Mouse (Mus musculus): ENCODE data around the gene Spaca9.

Spaca9 gene

DNA sequence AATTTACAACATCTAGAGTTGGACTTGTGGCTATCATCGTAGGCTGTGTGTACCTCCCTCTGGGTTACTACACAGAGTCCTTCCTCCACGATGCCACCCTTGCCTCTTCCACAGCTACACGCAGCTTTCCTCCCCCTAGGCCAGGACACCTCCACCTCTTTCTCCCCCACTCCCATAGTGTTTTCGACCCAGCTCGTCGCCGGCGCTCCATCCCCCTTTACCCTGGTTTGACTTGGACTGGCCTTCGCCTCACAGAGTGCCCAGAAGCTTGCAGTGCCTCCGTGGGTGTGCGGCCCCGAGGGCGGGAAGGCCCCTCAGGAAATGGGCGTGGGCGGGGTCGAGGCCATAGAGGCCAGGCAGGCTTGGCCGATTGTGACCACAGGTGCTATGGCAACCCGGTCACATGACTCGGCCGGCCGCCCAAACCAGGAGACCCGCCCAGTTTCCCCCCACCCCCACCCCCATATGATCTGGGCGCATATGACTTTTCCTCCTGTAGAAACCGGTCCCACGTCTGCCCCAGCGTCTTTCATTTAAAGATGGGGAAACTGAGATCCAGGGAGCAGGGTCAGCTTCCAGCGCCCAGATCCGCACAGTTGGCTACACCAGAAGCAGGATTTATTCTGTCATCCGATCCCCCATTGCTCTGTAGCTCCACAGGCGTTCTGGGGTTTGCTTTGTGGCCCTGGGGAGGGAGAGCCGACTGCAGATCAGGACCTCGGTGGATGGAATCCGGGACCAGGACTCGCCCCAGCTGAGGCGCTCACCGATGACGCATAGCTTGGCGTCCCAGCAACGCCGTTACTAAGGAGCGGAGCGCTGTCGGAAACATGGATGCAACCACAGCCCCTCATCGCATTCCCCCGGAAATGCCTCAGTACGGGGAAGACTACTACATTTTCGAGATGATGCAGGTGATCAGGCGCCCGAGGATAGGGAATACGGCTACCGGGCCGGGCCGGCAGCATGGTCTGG lies at the start of gene Spaca9, which contains the start of gene Ak8:
Spaca9 (minus strand) TSS at position 367 of the 975 bp plus-strand sequence.
Ak8 (plus strand) TSS at position 804 of the 975 bp plus-strand sequence.
- in situ Hi-C loops (cut with MboI, MseI): no loop called here

- in situ Hi-C loops (cut with MboI, MseI): no loop called here
These were observed 48.2 kb upstream of the Spaca9 start for GRCm38 (mm10) chr2:28747705-28748104.

- in situ Hi-C loops (cut with MboI, MseI): no loop called here
These were observed 47.3 kb upstream of the Spaca9 start for GRCm38 (mm10) chr2:28746682-28747332.

DNA sequence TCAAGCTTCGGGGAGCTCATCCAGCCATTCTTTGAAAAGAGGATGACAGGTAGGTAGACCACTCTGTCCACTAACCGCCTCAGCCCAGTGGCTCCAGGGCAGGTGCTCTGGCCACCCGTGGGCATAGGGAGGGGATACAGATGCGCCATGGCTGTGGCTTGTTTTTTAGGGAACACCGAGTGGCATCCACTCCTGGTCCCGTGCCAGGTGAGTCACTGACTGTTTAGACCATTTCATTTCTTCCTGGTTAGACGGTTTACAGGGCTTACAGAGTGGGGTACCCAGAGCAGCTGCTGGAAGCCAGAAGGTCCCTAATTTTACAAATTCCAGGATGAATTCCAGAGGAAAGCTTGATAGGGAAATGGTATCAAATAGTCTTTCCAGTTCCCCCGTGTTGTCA lies 43.2 kb upstream of the Spaca9 start:
- in situ Hi-C loops (cut with MboI, MseI): no loop called here

- in situ Hi-C loops (cut with MboI, MseI): no loop called here
These were observed 40.6 kb upstream of the Spaca9 start for GRCm38 (mm10) chr2:28740159-28740558.

GRCm38 (mm10) chr2:28737112-28737511 lies 37.6 kb upstream of the Spaca9 start:
- in situ Hi-C loops (cut with MboI, MseI): no loop called here

- in situ Hi-C loops (cut with MboI, MseI): no loop called here
These were observed 31.1 kb upstream of the Spaca9 start for GRCm38 (mm10) chr2:28730676-28731075.

GRCm38 (mm10) chr2:28727786-28728404 lies 28.4 kb upstream of the Spaca9 start:
- in situ Hi-C loops (cut with MboI, MseI): no loop called here

- in situ Hi-C loops (cut with MboI, MseI): no loop called here
These were observed 24.4 kb upstream of the Spaca9 start for GRCm38 (mm10) chr2:28723912-28724311.

DNA sequence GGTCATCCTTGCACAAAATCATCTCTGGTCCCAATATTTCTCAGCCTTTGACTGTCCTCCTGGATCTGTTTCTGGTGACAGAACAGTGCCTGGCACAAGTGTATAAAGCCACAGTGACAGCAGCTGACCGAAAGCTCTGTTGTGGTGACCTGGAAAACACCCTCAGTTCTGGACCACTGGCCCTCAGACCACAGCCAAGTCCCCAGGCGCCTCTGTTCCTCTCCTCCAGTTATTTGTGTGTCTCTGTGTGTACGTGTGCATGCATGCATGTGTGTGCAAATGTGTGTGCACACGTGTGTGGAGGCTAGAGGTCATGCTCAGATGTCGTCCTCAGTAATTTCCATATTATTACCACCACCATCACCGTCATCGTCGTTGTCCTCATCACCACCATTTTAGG lies 22.9 kb upstream of the Spaca9 start:
- in situ Hi-C loops (cut with MboI, MseI): no loop called here

DNA sequence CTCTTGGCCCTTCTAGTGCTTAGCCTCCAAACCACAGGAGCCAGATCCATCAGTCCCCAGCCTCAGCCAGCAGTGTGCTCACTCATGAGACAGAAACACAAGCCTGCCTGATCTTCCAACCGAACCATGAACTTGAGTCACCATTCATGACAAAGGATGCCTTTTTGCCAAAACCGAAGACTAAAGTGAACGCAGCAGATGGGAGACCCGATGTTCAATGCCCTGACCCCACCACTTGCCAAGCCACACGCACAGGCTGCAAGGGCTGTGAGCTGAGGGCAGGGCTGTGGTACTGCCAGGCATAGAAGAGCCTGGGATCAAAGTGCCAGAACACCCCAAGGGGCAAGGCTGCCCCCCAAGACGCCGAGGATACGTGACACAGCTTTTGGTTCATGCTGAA lies 13.5 kb upstream of the Spaca9 start:
- in situ Hi-C loops (cut with MboI, MseI): no loop called here

DNA sequence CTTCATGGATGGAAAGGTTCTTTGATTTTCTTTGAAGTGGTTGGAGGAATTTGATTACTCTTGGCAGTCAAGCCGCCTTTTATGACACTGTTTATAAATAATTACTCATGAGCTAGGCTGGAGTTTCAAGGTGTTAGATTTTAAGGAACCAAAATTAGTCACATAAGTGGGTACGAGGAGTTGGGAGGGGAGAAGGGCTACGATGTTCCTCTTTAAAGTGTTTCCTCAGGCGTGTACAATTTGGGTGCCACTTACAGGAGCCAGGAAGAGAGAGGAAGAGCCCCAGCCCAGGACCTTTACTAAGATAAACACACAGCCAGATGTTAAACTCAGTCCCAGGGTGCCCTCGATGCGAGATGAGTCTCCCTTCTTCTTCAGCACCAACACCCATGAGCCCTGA lies 7.3 kb upstream of the Spaca9 start:
- in situ Hi-C loops (cut with MboI, MseI): no loop called here

- in situ Hi-C loops (cut with MboI, MseI): no loop called here
These were observed 6.6 kb upstream of the Spaca9 start for GRCm38 (mm10) chr2:28706106-28706636.

- in situ Hi-C loops (cut with MboI, MseI): no loop called here
These were observed 2.2 kb upstream of the Spaca9 start for GRCm38 (mm10) chr2:28701646-28702262.

GRCm38 (mm10) chr2:28698566-28698965 lies 961 bp downstream of the Spaca9 start:
- in situ Hi-C loops (cut with MboI, MseI): no loop called here

GRCm38 (mm10) chr2:28692692-28693091 lies 6.8 kb downstream of the Spaca9 start:
- in situ Hi-C loops (cut with MboI, MseI): no loop called here

- in situ Hi-C loops (cut with MboI, MseI): no loop called here
These were observed 11.1 kb downstream of the Spaca9 start for GRCm38 (mm10) chr2:28688431-28688830.

GRCm38 (mm10) chr2:28685895-28686294 lies 13.6 kb downstream of the Spaca9 start:
- in situ Hi-C loops (cut with MboI, MseI): no loop called here

DNA sequence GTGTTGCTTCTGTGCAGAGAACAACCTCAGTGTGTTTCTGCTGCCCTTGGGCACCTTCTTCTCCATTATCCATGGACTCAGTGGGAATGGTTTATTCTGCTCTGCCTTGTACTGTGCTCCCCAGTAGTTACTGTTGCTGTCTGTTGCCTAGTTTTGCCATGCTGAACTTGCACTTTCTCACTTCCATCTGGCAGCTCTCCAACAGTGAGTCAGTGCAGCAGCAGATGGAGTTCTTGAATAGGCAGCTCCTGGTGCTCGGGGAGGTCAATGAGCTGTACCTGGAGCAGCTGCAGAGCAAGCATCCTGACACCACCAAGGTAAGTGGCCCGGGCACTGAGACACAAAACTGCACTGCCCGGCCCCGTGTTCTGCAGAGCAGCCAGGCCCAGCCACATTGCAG lies 17.8 kb downstream of the Spaca9 start:
- in situ Hi-C loops (cut with MboI, MseI): no loop called here

DNA sequence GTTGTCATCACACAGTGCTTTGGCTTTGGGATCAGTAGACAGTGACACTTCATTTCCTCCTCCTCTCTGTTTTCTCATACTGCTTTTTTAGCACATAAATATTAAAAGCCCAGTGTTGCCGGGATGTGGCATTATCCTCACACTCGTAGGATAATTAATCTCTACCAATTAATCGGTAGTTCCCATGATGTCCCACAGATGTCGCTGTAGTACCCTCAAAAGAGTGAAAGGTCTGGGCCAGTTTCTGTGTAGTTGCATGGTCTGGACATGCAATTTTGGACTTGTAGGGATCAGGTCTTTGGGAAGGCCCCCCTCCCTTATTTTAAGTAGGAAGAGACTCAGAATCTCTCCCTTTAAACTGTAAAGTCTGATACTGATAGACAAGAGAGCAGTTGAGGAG lies 18.8 kb downstream of the Spaca9 start:
- in situ Hi-C loops (cut with MboI, MseI): no loop called here

DNA sequence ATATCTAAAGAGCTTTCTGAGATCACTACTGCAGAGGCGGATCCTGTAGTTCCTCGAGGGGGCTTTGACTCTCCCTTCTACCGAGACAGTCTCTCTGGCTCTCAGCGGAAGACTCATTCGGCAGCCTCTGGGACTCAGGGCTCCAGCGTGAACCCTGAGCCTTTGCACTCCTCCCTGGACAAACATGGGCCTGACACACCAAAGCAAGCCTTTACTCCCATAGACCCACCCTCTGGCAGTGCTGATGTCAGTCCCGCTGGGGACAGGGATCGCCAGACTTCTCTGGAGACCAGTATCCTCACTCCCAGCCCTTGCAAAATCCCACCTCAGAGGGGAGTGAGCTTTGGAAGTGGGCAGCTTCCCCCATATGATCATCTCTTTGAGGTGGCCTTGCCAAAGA lies 23.5 kb downstream of the Spaca9 start:
- in situ Hi-C loops (cut with MboI, MseI): no loop called here

DNA sequence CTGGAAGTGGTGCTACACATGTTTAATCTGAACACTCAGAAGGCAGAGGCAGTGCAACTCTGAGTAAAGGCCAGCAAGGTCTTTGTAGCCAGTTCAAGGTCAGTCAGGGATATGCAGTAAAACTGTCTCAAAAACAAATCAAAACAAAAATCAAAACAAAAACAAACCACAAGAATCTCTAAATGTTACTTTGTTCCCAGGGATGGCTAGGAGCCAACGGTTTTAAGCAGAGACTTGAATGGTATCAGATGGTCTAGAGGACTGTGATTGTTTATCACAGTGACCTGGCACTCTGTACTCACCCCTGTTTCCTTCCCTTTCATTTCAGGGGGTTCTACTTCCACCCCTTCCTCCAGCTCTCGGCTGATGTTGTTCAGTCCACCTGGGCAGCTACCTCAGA lies 28.1 kb downstream of the Spaca9 start:
- in situ Hi-C loops (cut with MboI, MseI): no loop called here

Data from T-helper 2 cell (primary cell).